In genomic region chr4:64200151-64200807, GRCm38 (mm10) we compare ENCODE assay signal across 7 mouse cellular contexts.
A peak's percentile ranks its signal among the peaks of the same experiment; 100 is the strongest.
DNase-seq lines count a peak whose midpoint lies in the region; ATAC-seq and TF ChIP-seq lines count a peak whose summit lies in the region.

No protein-coding gene starts in this region.

- no peak overlapping the region for H3K9ac ChIP-seq in limb, embryonic 14.5 days (ENCODE audit: low read depth, low read length, severe bottlenecking)
- H3K9ac ChIP-seq in forebrain, embryonic 15.5 days (replicated peaks) = no peak overlapping the region
- H3K9ac ChIP-seq in stomach, postnatal 0 days (ENCODE audit: low read length) = no peak overlapping the region

- no peaks in the 10 kb centered on the region for H3K9me3 ChIP-seq in limb, embryonic 14.5 days (ENCODE audit: control insufficient read depth, low read length)
- H3K9me3 ChIP-seq in limb, embryonic 10.5 days (replicated peaks) = no peaks in the 10 kb centered on the region
- no peaks in the 10 kb centered on the region for H3K9me3 ChIP-seq in forebrain, embryonic 15.5 days
- no peaks in the 10 kb centered on the region for H3K9me3 ChIP-seq in stomach, postnatal 0 days (ENCODE audit: control insufficient read depth, low read length)

- 60% methylated on average over 3 of the region's 3 CpGs for WGBS in limb, embryonic 14.5 days
- 96% methylated on average over 3 of the region's 3 CpGs for WGBS in limb, embryonic 10.5 days
- 16% methylated on average over 3 of the region's 3 CpGs for WGBS in forebrain, embryonic 15.5 days
- WGBS in stomach, postnatal 0 days = 29% methylated on average over 3 of the region's 3 CpGs

- peaks cover 4% of the 10 kb centered on the region; the same call in 1 of the 2 replicates for H3K4me1 ChIP-seq in limb, embryonic 14.5 days (ENCODE audit: control insufficient read depth, insufficient read depth, low read length)
- H3K4me1 ChIP-seq in limb, embryonic 10.5 days = no peaks in the 10 kb centered on the region
- peaks cover 11% of the 10 kb centered on the region for H3K4me1 ChIP-seq in forebrain, embryonic 15.5 days
- H3K4me1 ChIP-seq in stomach, postnatal 0 days (replicated peaks; ENCODE audit: control insufficient read depth, insufficient read depth) = no peaks in the 10 kb centered on the region

- H3K4me2 ChIP-seq in limb, embryonic 14.5 days (replicated peaks; ENCODE audit: low read depth, low read length, severe bottlenecking) = no peak overlapping the region
- no peak overlapping the region for H3K4me2 ChIP-seq in forebrain, embryonic 15.5 days (replicated peaks)
- H3K4me2 ChIP-seq in stomach, postnatal 0 days (replicated peaks; ENCODE audit: low read depth) = no peak overlapping the region

- no peak; the same call in 1 of the 2 replicates for ATAC-seq in limb, embryonic 14.5 days (ENCODE audit: low FRiP score, low read depth)
- peak; percentile 91 for ATAC-seq in forebrain, embryonic 15.5 days (replicated peaks)
- ATAC-seq in stomach, postnatal 0 days (ENCODE audit: low FRiP score, low TSS enrichment) = no peak

- no peak overlapping the region for H3K4me3 ChIP-seq in limb, embryonic 14.5 days (replicated peaks; ENCODE audit: low read length)
- H3K4me3 ChIP-seq in limb, embryonic 10.5 days = no peak overlapping the region
- no peak overlapping the region for H3K4me3 ChIP-seq in forebrain, embryonic 15.5 days
- no peak overlapping the region for H3K4me3 ChIP-seq in stomach, postnatal 0 days (ENCODE audit: low read depth, low read length)

- TF ChIP-seq CTCF in stomach, postnatal 0 days (IDR thresholded peaks at IDR 0.05; ENCODE audit: low read depth) = no peak

- H3K27me3 ChIP-seq in limb, embryonic 14.5 days (ENCODE audit: control insufficient read depth, insufficient read depth, low read length) = no peaks in the 10 kb centered on the region
- H3K27me3 ChIP-seq in limb, embryonic 10.5 days (ENCODE audit: low read depth, poor library complexity, severe bottlenecking) = no peaks in the 10 kb centered on the region
- no peaks in the 10 kb centered on the region for H3K27me3 ChIP-seq in forebrain, embryonic 15.5 days
- H3K27me3 ChIP-seq in stomach, postnatal 0 days (ENCODE audit: control insufficient read depth, insufficient read depth, low read length) = no peaks in the 10 kb centered on the region

- TF ChIP-seq EP300 in stomach, postnatal 0 days (optimal IDR thresholded peaks at IDR 0.05) = no peak

- peak; percentile 40 for DNase-seq in limb, embryonic 14.5 days (ENCODE audit: low spot score)
- no peak for DNase-seq in limb, embryonic 10.5 days (ENCODE audit: low spot score)
- peak; percentile 89 for DNase-seq in cerebellum, adult 8-10 months
- peak; percentile 3 to 53 for DNase-seq in left cerebral cortex, adult 8-10 months (ENCODE audit: low spot score in 2 of 2)
- peak; percentile 17 for DNase-seq in stomach, postnatal 0 days (ENCODE audit: low spot score)
- DNase-seq in spleen, postnatal 4 days (ENCODE audit: low spot score in 2 of 2) = no peak

- no peak for TF ChIP-seq POLR2A in limb, embryonic 14.5 days (IDR thresholded peaks at IDR 0.05; ENCODE audit: borderline replicate concordance, extremely low read depth, insufficient read depth, insufficient read length)

- H3K27ac ChIP-seq in limb, embryonic 14.5 days (replicated peaks; ENCODE audit: low read depth, low read length) = no peak overlapping the region
- H3K27ac ChIP-seq in limb, embryonic 10.5 days = no peak overlapping the region
- no peak overlapping the region; the same call in 1 of the 2 replicates for H3K27ac ChIP-seq in forebrain, embryonic 15.5 days (replicated peaks)
- H3K27ac ChIP-seq in stomach, postnatal 0 days (replicated peaks) = no peak overlapping the region

- H3K36me3 ChIP-seq in limb, embryonic 14.5 days (ENCODE audit: control insufficient read depth, insufficient read depth, low read length) = no peaks in the 10 kb centered on the region
- no peaks in the 10 kb centered on the region for H3K36me3 ChIP-seq in limb, embryonic 10.5 days
- no peaks in the 10 kb centered on the region for H3K36me3 ChIP-seq in forebrain, embryonic 15.5 days
- H3K36me3 ChIP-seq in stomach, postnatal 0 days (ENCODE audit: control insufficient read depth, insufficient read depth, low read length) = no peaks in the 10 kb centered on the region

Comparison
In these comparisons a context has a peak if more than half of its experiments do, and no peak if none do; other contexts are left out.
1. DNase-seq: peak in limb, embryonic 14.5 days (single experiment), cerebellum, adult 8-10 months (single experiment), left cerebral cortex, adult 8-10 months (2 of 2) and stomach, postnatal 0 days (single experiment); none in limb, embryonic 10.5 days (single experiment) and spleen, postnatal 4 days (0 of 2).